7 mouse cellular contexts compared by ENCODE assay signal in genomic region chr10:12878661-12879312, GRCm38 (mm10). TPM values are rescaled to one million over a fixed set of nuclear protein-coding genes. Genes with fewer than 3 reads are reported as not detected.
A peak's percentile ranks its signal among the peaks of the same experiment; 100 is the strongest.
DNase-seq lines count a peak whose midpoint lies in the region; ATAC-seq and TF ChIP-seq lines count a peak whose summit lies in the region.

No protein-coding gene starts in this region.

- H3K9ac ChIP-seq in intestine, embryonic 14.5 days (ENCODE audit: low read length), result no peak overlapping the region
- no peak overlapping the region for H3K9ac ChIP-seq in stomach, embryonic 16.5 days (ENCODE audit: low read length)
- no peak overlapping the region; the same call in 1 of the 2 replicates for H3K9ac ChIP-seq in liver, embryonic 12.5 days

- H3K27me3 ChIP-seq in E14TG2a.4 (ENCODE audit: insufficient read depth, low read length), result no peaks in the 10 kb centered on the region
- H3K27me3 ChIP-seq in intestine, embryonic 14.5 days (replicated peaks; ENCODE audit: control insufficient read depth, insufficient read depth, low read length), result no peaks in the 10 kb centered on the region
- no peaks in the 10 kb centered on the region for H3K27me3 ChIP-seq in stomach, embryonic 16.5 days (ENCODE audit: control insufficient read depth, insufficient read depth, low read length)
- 0 out of 2 replicates have a peak, but pooled peaks cover 2% of the 10 kb centered on the region for H3K27me3 ChIP-seq in liver, embryonic 12.5 days (replicated peaks)

- no peak for ATAC-seq in intestine, embryonic 14.5 days (replicated peaks; ENCODE audit: low FRiP score, low TSS enrichment, low read depth)
- peak; percentile 66 for ATAC-seq in stomach, embryonic 16.5 days (ENCODE audit: insufficient read depth, low FRiP score)
- ATAC-seq in liver, embryonic 12.5 days, result no peak

- H3K4me1 ChIP-seq in E14TG2a.4 (replicated peaks; ENCODE audit: low read depth, low read length), result peaks cover 46% of the 10 kb centered on the region
- H3K4me1 ChIP-seq in intestine, embryonic 14.5 days (replicated peaks; ENCODE audit: control insufficient read depth, insufficient read depth, low read length), result 0 out of 2 replicates have a peak, but pooled peaks cover 5% of the 10 kb centered on the region
- H3K4me1 ChIP-seq in stomach, embryonic 16.5 days (ENCODE audit: control insufficient read depth, insufficient read depth, low read length), result no peaks in the 10 kb centered on the region
- peaks cover 10% of the 10 kb centered on the region for H3K4me1 ChIP-seq in liver, embryonic 12.5 days

- no peak for TF ChIP-seq CTCF in E14TG2a.4 (conservative IDR thresholded peaks at IDR 0.05; ENCODE audit: low read length)

- peak overlapping the region; percentile 18 for H3K4me2 ChIP-seq in intestine, embryonic 14.5 days (ENCODE audit: low read length)
- H3K4me2 ChIP-seq in stomach, embryonic 16.5 days (ENCODE audit: low read depth, low read length), result peak overlapping the region; percentile 16; the same call in 1 of the 2 replicates
- no peak overlapping the region for H3K4me2 ChIP-seq in liver, embryonic 12.5 days

- intact Hi-C loops in gastrocnemius, postnatal 14 days (cut with DNase I; ENCODE audit: low total_unique reads), result no loop called here

- no peaks in the 10 kb centered on the region for H3K36me3 ChIP-seq in E14TG2a.4 (ENCODE audit: insufficient read depth, low read length)
- no peaks in the 10 kb centered on the region for H3K36me3 ChIP-seq in intestine, embryonic 14.5 days (ENCODE audit: control insufficient read depth, insufficient read depth, low read length)
- H3K36me3 ChIP-seq in stomach, embryonic 16.5 days (ENCODE audit: control insufficient read depth, insufficient read depth, low read length), result no peaks in the 10 kb centered on the region
- no peaks in the 10 kb centered on the region for H3K36me3 ChIP-seq in liver, embryonic 12.5 days

- H3K27ac ChIP-seq in intestine, embryonic 14.5 days (ENCODE audit: low read depth), result no peak overlapping the region
- H3K27ac ChIP-seq in stomach, embryonic 16.5 days (ENCODE audit: low read length), result no peak overlapping the region
- H3K27ac ChIP-seq in liver, embryonic 12.5 days, result no peak overlapping the region

- 13% methylated on average over 14 of the region's 14 CpGs for WGBS in intestine, embryonic 14.5 days
- WGBS in stomach, embryonic 16.5 days, result 14% methylated on average over 14 of the region's 14 CpGs
- 34% methylated on average over 14 of the region's 14 CpGs for WGBS in liver, embryonic 12.5 days (ENCODE audit: insufficient replicate concordance)

- peak; percentile 87 for DNase-seq in R1 (ENCODE audit: low read depth, low spot score)
- DNase-seq in gastrocnemius, postnatal 14 days, result peak; percentile 59
- no peak for DNase-seq in intestine, embryonic 14.5 days (ENCODE audit: low spot score)
- no peak for DNase-seq in layer of hippocampus, postnatal 10 days (ENCODE audit: low spot score in 2 of 2)

- H3K4me3 ChIP-seq in E14TG2a.4 (replicated peaks; ENCODE audit: low read length), result peak overlapping the region; percentile 17; the same call in 1 of the 2 replicates
- no peak overlapping the region for H3K4me3 ChIP-seq in intestine, embryonic 14.5 days (ENCODE audit: low read depth, low read length)
- no peak overlapping the region for H3K4me3 ChIP-seq in stomach, embryonic 16.5 days (replicated peaks; ENCODE audit: low read length)
- H3K4me3 ChIP-seq in liver, embryonic 12.5 days, result no peak overlapping the region

- no peaks in the 10 kb centered on the region for H3K9me3 ChIP-seq in E14TG2a.4 (ENCODE audit: low read length)
- H3K9me3 ChIP-seq in intestine, embryonic 14.5 days (ENCODE audit: control insufficient read depth, low read length), result no peaks in the 10 kb centered on the region
- no peaks in the 10 kb centered on the region for H3K9me3 ChIP-seq in stomach, embryonic 16.5 days (replicated peaks; ENCODE audit: control insufficient read depth, low read length)
- no peaks in the 10 kb centered on the region for H3K9me3 ChIP-seq in liver, embryonic 12.5 days (replicated peaks)

RNA-seq across cellular contexts. Expression of gene Utrn, which starts 9.6 kb away (rescaled TPM):
- 10 to 100 TPM; 37.1 to 44.7 TPM for total RNA-seq in gastrocnemius, postnatal 14 days (2021)
- 55.1 and 55.5 TPM in 2 replicates for polyA plus RNA-seq in intestine, embryonic 14.5 days (2014; fragmentation: Nextera tagmentation; extraction: Ambion mirVana)
- polyA plus RNA-seq in stomach, embryonic 16.5 days (2015; fragmentation: Nextera tagmentation; extraction: Ambion mirVana), result 68.4 and 72.0 TPM in 2 replicates
- 10 to 100 TPM; 33.1 to 33.6 TPM for total RNA-seq in layer of hippocampus, postnatal 10 days (2021)
- polyA plus RNA-seq in liver, embryonic 12.5 days (2016; fragmentation: Nextera tagmentation; extraction: Ambion mirVana), result 14.9 and 15.3 TPM in 2 replicates

Comparison
In these comparisons a context has a peak if more than half of its experiments do, and no peak if none do; other contexts are left out.
1. DNase-seq: peak in R1 (single experiment) and gastrocnemius, postnatal 14 days (single experiment); none in intestine, embryonic 14.5 days (single experiment) and layer of hippocampus, postnatal 10 days (0 of 2).